Mouse (Mus musculus) stomach, postnatal 0 days (tissue): Measurements from ENCODE around the gene Zdhhc11. TPM values are rescaled to one million over a fixed set of nuclear protein-coding genes. Genes with fewer than 3 reads are reported as not detected.

Experiments used
- ATAC-seq: fragments of 200-750 bp; cut with Nextera tagmentation; 2 replicates; pipeline ENCODE4 v1.8.0; 2017; ENCODE audit not compliant: low FRiP score, low TSS enrichment
- DNase-seq: peaks from one replicate; pipeline ENCODE4 v3.0.0-alpha.2; 2016; ENCODE audit warnings: low spot score
- H3K27ac ChIP-seq: fragments of 300-500 bp; sonication (generic); replicated peaks from 2 replicates; pipeline ENCODE4 v1.5.1; 2014; ENCODE audit warnings: mild to moderate bottlenecking, control low read depth
- H3K27me3 ChIP-seq: fragments of 300-500 bp; sonication (generic); 2 replicates; pipeline ENCODE4 v1.6.1; 2014; ENCODE audit warnings: low read length; ENCODE audit not compliant: control insufficient read depth, insufficient read depth
- H3K36me3 ChIP-seq: fragments of 300-500 bp; sonication (generic); 2 replicates; pipeline ENCODE4 v1.6.1; 2014; ENCODE audit warnings: low read length, mixed read lengths; ENCODE audit not compliant: control insufficient read depth, insufficient read depth
- H3K4me1 ChIP-seq: fragments of 300-500 bp; sonication (generic); replicated peaks from 2 replicates; pipeline ENCODE4 v1.6.1; 2014; ENCODE audit warnings: antibody characterized with exemption; ENCODE audit not compliant: control insufficient read depth, insufficient read depth
- H3K4me2 ChIP-seq: fragments of 300-500 bp; sonication (generic); replicated peaks from 2 replicates; pipeline ENCODE4 v1.6.1; 2014; ENCODE audit warnings: low read depth, mild to moderate bottlenecking, control low read depth, moderate library complexity
- H3K4me3 ChIP-seq: fragments of 300-500 bp; sonication (generic); 2 replicates; pipeline ENCODE4 v1.5.1; 2014; ENCODE audit warnings: low read depth, low read length, control low read depth
- H3K9ac ChIP-seq: fragments of 300-500 bp; sonication (generic); 2 replicates; pipeline ENCODE4 v1.6.1; 2014; ENCODE audit warnings: mild to moderate bottlenecking, low read length, control low read depth, mixed read lengths
- H3K9me3 ChIP-seq: fragments of 300-500 bp; sonication (generic); 2 replicates; pipeline ENCODE4 v1.6.1; 2016; ENCODE audit warnings: low read length; ENCODE audit not compliant: control insufficient read depth
- CTCF ChIP-seq: IDR thresholded peaks from 2 replicates; pipeline ENCODE4 v1.5.1; 2016; ENCODE audit warnings: antibody characterized with exemption, low read depth, mild to moderate bottlenecking, moderate library complexity
- EP300 ChIP-seq: optimal IDR thresholded peaks from 2 replicates; pipeline ENCODE3; 2016; ENCODE audit warnings: antibody characterized with exemption
- WGBS: fragments of 180-500 bp; shearing (Covaris S2); extraction: QIAGEN DNeasy Blood & Tissue Kit; methylation state at CpG from one replicate; pipeline ENCODE4 v1.1.7; 2014; 5-methylcytosine and 5-hydroxymethylcytosine counted together
- polyA plus RNA-seq: library from polyadenylated mRNA; unstranded; fragments of >200 nt; fragmentation: Nextera tagmentation; extraction: Ambion mirVana; gene quantifications from 2 replicates; pipeline ENCODE4 v1.2.1, GENCODE M21; 2015

The Zdhhc11 gene
- polyA plus RNA-seq, 1 experiment from 2014 or later = not detected

DNA sequence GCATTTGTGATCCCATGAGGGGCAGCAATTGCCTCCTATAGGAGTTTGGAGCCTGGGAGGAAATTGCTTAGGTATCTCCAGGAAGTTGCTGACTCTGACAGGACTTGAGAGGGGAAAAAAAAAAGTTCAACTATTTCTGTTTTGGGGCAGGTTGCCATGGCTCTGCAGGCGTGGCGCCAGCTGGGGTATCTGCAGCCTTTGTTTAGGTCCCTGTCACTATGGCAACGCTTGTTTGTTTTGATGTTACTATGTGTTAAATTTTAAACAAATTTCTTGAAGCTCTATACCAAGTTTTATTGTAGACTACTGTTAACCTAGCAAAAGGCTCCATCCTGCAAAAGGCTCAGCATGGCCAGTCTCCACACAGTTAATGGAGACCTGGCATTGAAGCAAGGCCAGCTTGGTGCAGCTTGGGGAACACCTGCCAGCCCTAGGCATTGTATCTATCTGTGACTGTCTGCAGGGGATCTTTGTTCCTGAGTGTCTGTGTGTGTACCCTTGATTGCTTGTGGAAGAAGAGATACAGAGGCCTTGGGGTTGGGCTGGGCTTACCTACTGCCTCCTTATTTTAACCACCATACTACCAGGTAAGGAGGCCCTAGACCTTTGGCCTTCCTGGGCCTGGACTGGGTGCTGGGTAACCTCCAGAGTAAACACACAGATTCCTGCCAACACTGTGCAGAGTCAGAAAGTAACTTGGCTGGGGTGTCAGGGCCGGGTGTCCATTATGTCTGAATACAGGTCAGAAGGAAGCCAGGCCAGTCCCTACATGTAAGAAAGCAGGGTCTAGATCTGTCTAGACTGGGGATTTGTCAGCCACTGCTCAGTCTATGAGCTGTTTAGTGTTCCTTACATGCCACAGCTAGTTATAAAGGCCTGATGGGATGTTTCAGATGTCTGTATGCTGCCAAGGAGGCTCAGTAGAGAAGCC, 61.8 kb downstream of the Zdhhc11 start:
- peaks cover 8% of the 10 kb centered on the region; the same call in 1 of the 2 replicates for H3K4me1 ChIP-seq
- DNase-seq (peak; percentile 41), ATAC-seq (peak; percentile 28)
- H3K27me3 ChIP-seq = no peaks in the 10 kb centered on the region
- 61% methylated on average over 4 of the region's 4 CpGs for WGBS
- H3K4me2 ChIP-seq = no peak overlapping the region
- H3K36me3 ChIP-seq = no peaks in the 10 kb centered on the region
- peak overlapping the region; percentile 65; the same call in 1 of the 2 replicates for H3K27ac ChIP-seq
- no peaks in the 10 kb centered on the region for H3K9me3 ChIP-seq
- no peak overlapping the region for H3K4me3 ChIP-seq
- no peak overlapping the region for H3K9ac ChIP-seq
- TF ChIP-seq EP300 = no peak
- no peak for TF ChIP-seq CTCF

- H3K9me3 ChIP-seq = no peaks in the 10 kb centered on the region
- no peak overlapping the region for H3K4me2 ChIP-seq
- ATAC-seq = peak; percentile 75
- 12% methylated on average over 2 of the region's 2 CpGs for WGBS
- H3K4me3 ChIP-seq = no peak overlapping the region
- peak overlapping the region; percentile 65; the same call in 1 of the 2 replicates for H3K27ac ChIP-seq
- H3K4me1 ChIP-seq = peaks cover 8% of the 10 kb centered on the region; the same call in 1 of the 2 replicates
- H3K27me3 ChIP-seq = no peaks in the 10 kb centered on the region
- TF ChIP-seq EP300 = no peak
- peak; percentile 89 for TF ChIP-seq CTCF
- H3K36me3 ChIP-seq = no peaks in the 10 kb centered on the region
- DNase-seq = peak; percentile 49
- H3K9ac ChIP-seq = no peak overlapping the region
Measured at GRCm38 (mm10) chr13:74026215-74026614, 62.6 kb downstream of the Zdhhc11 start.

GRCm38 (mm10) chr13:74028116-74028515, 64.5 kb downstream of the Zdhhc11 start:
- H3K9ac ChIP-seq = no peak overlapping the region
- H3K27ac ChIP-seq = no peak overlapping the region
- TF ChIP-seq CTCF (no peak), EP300 (no peak)
- H3K27me3 ChIP-seq = no peaks in the 10 kb centered on the region
- peaks cover 5% of the 10 kb centered on the region; the same call in 1 of the 2 replicates for H3K36me3 ChIP-seq
- no peak overlapping the region for H3K4me2 ChIP-seq
- H3K9me3 ChIP-seq = no peaks in the 10 kb centered on the region
- H3K4me3 ChIP-seq = no peak overlapping the region
- peaks cover 8% of the 10 kb centered on the region; the same call in 1 of the 2 replicates for H3K4me1 ChIP-seq
- DNase-seq (no peak), ATAC-seq (no peak)
- WGBS = 76% methylated on average over 2 of the region's 2 CpGs

DNA sequence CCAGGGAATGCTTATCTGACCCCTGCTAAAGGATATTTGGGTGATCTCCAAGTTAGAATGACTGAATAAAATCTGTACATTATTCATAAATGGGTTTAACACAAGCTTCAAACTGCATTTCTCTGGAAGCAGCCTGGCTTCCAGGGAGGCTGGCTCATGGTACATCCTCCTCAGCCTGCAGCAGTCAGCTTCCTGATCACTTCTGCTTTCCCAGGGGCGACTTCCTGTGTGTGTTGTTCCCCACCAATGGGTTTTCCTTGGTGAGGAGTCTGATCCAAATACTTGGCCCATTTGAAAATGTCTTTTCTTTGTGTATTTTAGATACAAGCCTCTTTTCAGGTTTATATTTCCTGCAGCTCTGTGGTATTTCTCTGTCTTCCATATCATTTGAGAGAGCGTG, 65.4 kb downstream of the Zdhhc11 start:
- no peak for DNase-seq
- Histone ChIP-seq H3K36me3 (peaks cover 5% of the 10 kb centered on the region; the same call in 1 of the 2 replicates), H3K27ac (no peak overlapping the region), H3K4me3 (no peak overlapping the region), H3K27me3 (no peaks in the 10 kb centered on the region), H3K4me2 (no peak overlapping the region), H3K9ac (no peak overlapping the region), H3K9me3 (no peaks in the 10 kb centered on the region), H3K4me1 (peaks cover 8% of the 10 kb centered on the region; the same call in 1 of the 2 replicates)
- no peak for TF ChIP-seq EP300
- TF ChIP-seq CTCF = no peak
- WGBS = 58% methylated on average over 2 of the region's 2 CpGs
- no peak for ATAC-seq

- no peak for TF ChIP-seq CTCF
- TF ChIP-seq EP300 = no peak
- Histone ChIP-seq H3K4me2 (no peak overlapping the region), H3K9me3 (no peaks in the 10 kb centered on the region), H3K27ac (no peak overlapping the region), H3K4me1 (peaks cover 5% of the 10 kb centered on the region; the same call in 1 of the 2 replicates), H3K4me3 (no peak overlapping the region), H3K27me3 (no peaks in the 10 kb centered on the region), H3K9ac (no peak overlapping the region), H3K36me3 (peaks cover 5% of the 10 kb centered on the region; the same call in 1 of the 2 replicates)
- no peak for DNase-seq
- no peak for ATAC-seq
- WGBS = 86% methylated on average over 7 of the region's 7 CpGs
Measured at GRCm38 (mm10) chr13:74030691-74031090, 67.0 kb downstream of the Zdhhc11 start.

GRCm38 (mm10) chr13:74031133-74031532, 67.5 kb downstream of the Zdhhc11 start:
- peaks cover under 1% of the 10 kb centered on the region; the same call in 1 of the 2 replicates for H3K4me1 ChIP-seq
- H3K27me3 ChIP-seq = no peaks in the 10 kb centered on the region
- TF ChIP-seq EP300 (no peak), CTCF (no peak)
- H3K4me3 ChIP-seq = no peak overlapping the region
- H3K36me3 ChIP-seq = peaks cover 5% of the 10 kb centered on the region; the same call in 1 of the 2 replicates
- DNase-seq = no peak
- WGBS = 75% methylated on average over 8 of the region's 8 CpGs
- no peak overlapping the region for H3K27ac ChIP-seq
- no peak overlapping the region for H3K4me2 ChIP-seq
- H3K9me3 ChIP-seq = no peaks in the 10 kb centered on the region
- ATAC-seq = no peak
- H3K9ac ChIP-seq = no peak overlapping the region
